8 mouse cellular contexts compared by ENCODE assay signal in the genomic region with DNA sequence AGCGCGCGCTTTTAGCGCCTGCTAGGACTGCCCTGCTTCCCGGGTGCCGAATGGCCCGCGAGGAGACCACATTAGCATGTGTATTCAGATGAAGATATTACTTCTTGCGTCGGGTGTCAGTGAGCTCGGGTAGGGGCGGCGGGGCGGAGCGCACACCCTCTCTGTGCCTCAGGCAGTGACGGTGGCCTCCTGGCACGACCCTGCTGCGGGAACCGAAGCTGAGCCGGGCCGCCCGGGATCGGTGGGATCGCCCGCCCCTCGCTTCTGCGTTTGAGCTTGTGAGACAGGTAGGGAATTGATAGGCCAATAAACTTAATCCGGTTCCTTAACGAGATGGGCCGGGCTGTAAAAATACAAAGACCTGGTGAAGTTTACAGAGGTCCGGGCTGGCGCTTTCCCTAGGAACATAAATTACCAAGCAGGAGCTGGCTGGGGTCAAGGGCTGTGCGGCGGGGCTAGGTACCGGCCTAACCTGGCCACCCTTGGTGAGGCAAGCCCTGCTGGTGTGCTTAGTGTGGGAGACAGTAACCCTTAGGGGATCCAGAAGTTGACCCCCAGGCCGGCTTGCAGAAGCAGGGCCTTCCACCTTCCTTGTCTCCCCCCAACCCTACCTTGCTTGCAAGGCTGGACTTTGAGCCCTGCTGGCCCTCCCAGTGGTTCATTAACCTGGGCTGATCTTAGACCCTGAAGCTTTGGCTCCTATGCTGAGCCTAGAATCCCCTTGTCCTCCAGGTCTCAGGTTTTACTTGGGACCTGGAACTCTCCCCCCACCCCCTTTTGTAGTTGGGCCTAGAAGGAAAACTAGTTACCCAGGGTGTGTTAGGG. TPM values are rescaled to one million over a fixed set of nuclear protein-coding genes. Genes with fewer than 3 reads are reported as not detected.
DNase-seq lines count a peak whose midpoint lies in the region; ATAC-seq and TF ChIP-seq lines count a peak whose summit lies in the region.

No protein-coding gene starts in this region.

- no peak for TF ChIP-seq POLR2A in lung, adult 2 months (IDR thresholded peaks at IDR 0.05; ENCODE audit: borderline replicate concordance, extremely low read depth, low read depth, low read length)

- 20% methylated on average over 36 of the region's 36 CpGs for WGBS in lung, adult 2 months
- 4% methylated on average over 36 of the region's 36 CpGs for WGBS in forebrain, postnatal 0 days

- no peaks in the 10 kb centered on the region for H3K9me3 ChIP-seq in forebrain, postnatal 0 days (ENCODE audit: low read length)

- ATAC-seq in forebrain, postnatal 0 days: 0 out of 2 replicates have a peak, but pooled peaks have one; percentile 14

- H3K36me3 ChIP-seq in forebrain, postnatal 0 days (ENCODE audit: insufficient read depth): no peaks in the 10 kb centered on the region

- no peak for TF ChIP-seq CTCF in lung, adult 2 months (IDR thresholded peaks at IDR 0.05; ENCODE audit: insufficient read depth, low read length)
- no peak for TF ChIP-seq CTCF in forebrain, postnatal 0 days (IDR thresholded peaks at IDR 0.05; ENCODE audit: low read depth)

- peak overlapping the region; percentile 98 for H3K4me2 ChIP-seq in forebrain, postnatal 0 days (ENCODE audit: low read depth)

- peak overlapping the region; percentile 89 for H3K4me3 ChIP-seq in lung, adult 2 months (replicated peaks; ENCODE audit: extremely low read depth, low read depth, low read length)
- H3K4me3 ChIP-seq in forebrain, postnatal 0 days (ENCODE audit: low read depth, low read length): peak overlapping the region; percentile 62

- H3K27ac ChIP-seq in forebrain, postnatal 0 days (ENCODE audit: low read depth, low read length): 0 out of 2 replicates have a peak overlapping the region, but pooled peaks have one; percentile 40

- no peak for DNase-seq in lung, adult 2 months
- no peak for DNase-seq in lung, postnatal 10 days
- DNase-seq in forebrain, postnatal 0 days: peak; percentile 35
- DNase-seq in kidney, postnatal 4 days: peak; percentile 55 to 77
- peak; percentile 61 for DNase-seq in retina, postnatal 1 day
- no peak for DNase-seq in spleen, postnatal 14 days (ENCODE audit: low spot score in 2 of 2)
- DNase-seq in layer of hippocampus, adult 9-11 months: no peak
- no peak for DNase-seq in thymus, postnatal 10 days (ENCODE audit: low spot score in 2 of 2)

- no peaks in the 10 kb centered on the region for H3K27me3 ChIP-seq in forebrain, postnatal 0 days (ENCODE audit: insufficient read depth, low read length)

- H3K9ac ChIP-seq in forebrain, postnatal 0 days: peak overlapping the region; percentile 65

- peaks cover 18% of the 10 kb centered on the region for H3K4me1 ChIP-seq in lung, adult 2 months (ENCODE audit: control insufficient read depth, insufficient read depth, low read length)
- H3K4me1 ChIP-seq in forebrain, postnatal 0 days (ENCODE audit: insufficient read depth): no peaks in the 10 kb centered on the region; the same call in 1 of the 2 replicates

RNA-seq across cellular contexts. Expression of a gene that starts 2.4 kb away (rescaled TPM):
- polyA plus RNA-seq in lung, adult 2 months (2012; rRNA removed): 237 and 258 TPM in 2 replicates
- total RNA-seq in forebrain, postnatal 0 days (2014; rRNA removed): 52.2 and 56.6 TPM in 2 replicates
- polyA plus RNA-seq in forebrain, postnatal 0 days (2015; fragmentation: Nextera tagmentation; extraction: Ambion mirVana): 11.7 and 22.2 TPM in 2 replicates

RNA-seq across cellular contexts. Expression of a gene that starts 58.8 kb away (rescaled TPM):
- 41.8 and 47.5 TPM in 2 replicates for polyA plus RNA-seq in lung, adult 2 months (2012; rRNA removed)
- total RNA-seq in forebrain, postnatal 0 days (2014; rRNA removed): 42.7 and 48.6 TPM in 2 replicates
- 79.7 and 83.6 TPM in 2 replicates for polyA plus RNA-seq in forebrain, postnatal 0 days (2015; fragmentation: Nextera tagmentation; extraction: Ambion mirVana)

Comparison
In these comparisons a context has a peak if more than half of its experiments do, and no peak if none do; other contexts are left out.
1. DNase-seq: peak in forebrain, postnatal 0 days (single experiment), kidney, postnatal 4 days (2 of 2) and retina, postnatal 1 day (single experiment); none in lung, adult 2 months (single experiment), lung, postnatal 10 days (single experiment), spleen, postnatal 14 days (0 of 2), layer of hippocampus, adult 9-11 months (single experiment) and thymus, postnatal 10 days (0 of 2).
2. RNA of a gene that starts 2.4 kb away (polyA plus RNA-seq): 237 to 258 TPM in lung, adult 2 months; 11.7 to 22.2 TPM in forebrain, postnatal 0 days; every median in the first group is over 10 times any median in the second.